Mouse (Mus musculus) layer of hippocampus, adult 9-11 months (tissue): ENCODE measurements around the gene Cir1.

Experiments
- DNase-seq: peaks from one replicate; pipeline ENCODE4 v3.0.0; 2022

Cir1 gene

GRCm38 (mm10) chr2:73271459-73272161 lies 40.9 kb downstream of the Cir1 start, which contains the start of gene Sp9:
TSS of gene Sp9 (plus strand) at chr2:73271925.
- no peak for DNase-seq

- DNase-seq: no peak
Observed at GRCm38 (mm10) chr2:73270593-73271458, 41.7 kb downstream of the Cir1 start.

- DNase-seq: no peak
Observed at GRCm38 (mm10) chr2:73270071-73270592, 42.4 kb downstream of the Cir1 start.

- DNase-seq: no peak
Observed at GRCm38 (mm10) chr2:73269666-73270065, 42.8 kb downstream of the Cir1 start.

GRCm38 (mm10) chr2:73268836-73269395 lies 43.6 kb downstream of the Cir1 start:
- DNase-seq: no peak

- DNase-seq: no peak
Observed at GRCm38 (mm10) chr2:73268281-73268680, 44.2 kb downstream of the Cir1 start.

GRCm38 (mm10) chr2:73267818-73268217 lies 44.7 kb downstream of the Cir1 start:
- no peak for DNase-seq

GRCm38 (mm10) chr2:73267231-73267630 lies 45.3 kb downstream of the Cir1 start:
- DNase-seq: no peak

GRCm38 (mm10) chr2:73266623-73267022 lies 45.9 kb downstream of the Cir1 start:
- DNase-seq: no peak

GRCm38 (mm10) chr2:73266011-73266410 lies 46.5 kb downstream of the Cir1 start:
- DNase-seq: no peak

GRCm38 (mm10) chr2:73264611-73265195 lies 47.8 kb downstream of the Cir1 start:
- no peak for DNase-seq

- DNase-seq: no peak
Observed at GRCm38 (mm10) chr2:73263794-73264610, 48.5 kb downstream of the Cir1 start.

GRCm38 (mm10) chr2:73263172-73263765 lies 49.2 kb downstream of the Cir1 start:
- DNase-seq: no peak

- no peak for DNase-seq
Observed at GRCm38 (mm10) chr2:73248701-73249100, 63.8 kb downstream of the Cir1 start.

- no peak for DNase-seq
Observed at GRCm38 (mm10) chr2:73241299-73241698, 71.2 kb downstream of the Cir1 start.
